Mouse (Mus musculus): Measurements from ENCODE around the gene Krt13. TPM values are rescaled to one million over a fixed set of nuclear protein-coding genes. Genes with fewer than 3 reads are reported as not detected.

Krt13 gene
- polyA plus RNA-seq (2012; rRNA removed; ENCODE audit: low replicate concordance), result not detected in 2 replicates

DNA sequence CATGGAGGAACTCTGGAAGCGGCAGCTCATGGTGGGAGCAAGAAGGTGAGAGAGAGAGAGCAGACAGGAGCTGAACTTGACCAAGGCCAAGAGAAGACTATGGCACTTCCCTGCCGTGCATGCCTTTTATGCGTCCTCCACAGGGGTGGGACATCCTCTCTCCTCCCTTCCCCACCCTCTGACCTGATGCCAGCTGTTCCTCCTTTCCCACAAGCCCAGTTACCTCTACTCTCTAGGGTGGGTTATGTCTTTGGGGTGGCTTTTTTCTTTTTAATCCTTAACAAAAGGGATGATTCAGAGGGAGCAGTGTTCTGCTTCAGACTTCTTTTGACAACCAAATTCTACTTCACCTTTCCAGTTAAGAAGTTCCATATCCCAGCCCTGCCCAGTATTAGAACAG lies at the start of gene Krt13:
Gene Krt13 (minus strand): TSS at position 101 of the 400 bp plus-strand sequence.

GRCm38 (mm10) chr11:100148615-100149330 lies 27.4 kb upstream of the Krt13 start, which contains the start of gene Krt19:
TSS of gene Krt19 (minus strand) at chr11:100148665.

DNA sequence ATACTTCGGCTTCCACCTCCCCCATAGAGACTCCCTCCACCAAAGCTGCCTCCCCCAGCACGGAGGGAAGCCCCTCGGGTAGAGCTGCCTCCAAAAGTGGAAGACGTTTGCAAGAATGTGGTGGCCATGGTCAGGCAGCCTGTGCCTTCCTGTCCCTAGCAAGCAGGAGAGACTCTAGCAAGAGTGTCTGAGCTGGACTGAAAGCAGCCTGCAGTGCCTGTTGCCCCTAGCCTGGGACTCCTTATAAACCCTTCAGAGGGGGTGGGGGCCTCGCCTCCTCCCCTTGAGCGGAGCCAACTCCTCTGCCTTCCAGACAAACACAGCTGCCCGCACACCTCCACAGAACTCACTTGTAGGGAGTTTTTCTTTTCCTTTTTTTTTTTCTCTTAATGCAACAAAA lies 14.4 kb upstream of the Krt13 start, which contains the start of gene Krt15:
Gene Krt15 (minus strand): TSS at position 198 of the 400 bp plus-strand sequence.

DNA sequence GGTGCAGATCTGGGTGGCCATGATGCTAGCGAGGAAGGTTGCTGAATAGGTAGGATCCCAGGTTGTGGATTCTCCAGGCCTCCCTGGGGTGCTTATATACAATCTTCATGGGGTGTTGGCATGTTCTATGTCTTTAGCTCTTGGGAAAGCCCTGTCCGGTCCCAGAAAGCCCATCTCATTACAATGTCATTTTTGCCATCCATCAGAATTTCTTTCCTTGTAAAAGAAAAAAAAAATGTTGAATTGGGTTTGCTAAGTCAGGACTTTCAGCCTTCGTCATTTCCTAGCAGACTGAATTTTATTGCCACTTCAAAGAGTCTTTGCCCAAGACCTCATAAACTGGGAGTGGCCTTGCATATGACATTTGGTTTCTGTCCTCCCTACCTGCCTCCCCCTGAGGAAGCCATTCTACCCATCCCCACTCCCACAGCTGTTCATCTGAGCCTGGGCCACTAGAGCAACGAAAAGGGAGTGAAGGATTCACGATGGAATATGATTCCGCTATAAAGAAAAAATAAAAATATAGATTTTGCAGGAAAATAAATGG lies 15.7 kb downstream of the Krt13 start, which contains the start of gene Krt36:
Gene Krt36 (minus strand): TSS at position 51 of the 547 bp plus-strand sequence.

DNA sequence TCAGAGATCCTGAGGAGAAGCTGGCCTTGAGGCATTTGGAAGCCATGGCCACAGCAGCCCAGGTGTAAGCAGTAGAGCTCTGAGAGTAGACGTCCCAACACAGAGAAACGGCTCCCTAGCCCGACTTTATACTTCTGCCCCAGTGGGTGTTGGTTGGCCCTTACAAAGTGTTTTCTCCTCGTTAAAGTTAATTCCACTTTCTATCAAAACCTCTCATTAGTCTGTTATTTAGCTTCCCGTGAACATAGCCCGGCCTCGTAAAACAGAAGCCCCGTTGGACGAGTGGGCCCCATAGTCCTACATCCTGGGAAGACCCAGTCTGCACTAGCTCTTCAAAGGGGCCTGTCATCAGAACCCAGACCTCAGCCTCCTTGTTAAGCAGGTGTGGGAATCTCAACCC lies 25.2 kb downstream of the Krt13 start, which contains the start of gene Krt35:
Gene Krt35 (minus strand): TSS at position 101 of the 400 bp plus-strand sequence.

GRCm38 (mm10) chr11:100087861-100088260 lies 33.5 kb downstream of the Krt13 start, which contains the start of gene Krt32:
TSS of gene Krt32 (minus strand) at chr11:100088226.

Other genes with a start within 250 kb of the Krt13 start
- gene Krtap9-1, start 248.2 kb downstream of the Krt13 start, polyA plus RNA-seq (2012; rRNA removed; ENCODE audit: low replicate concordance), result not detected in 2 replicates
- not detected in 2 replicates for gene Gm11567, start 242.4 kb downstream of the Krt13 start, polyA plus RNA-seq (2012; rRNA removed; ENCODE audit: low replicate concordance)
- not detected in 2 replicates for gene Krtap31-1, start 213.6 kb downstream of the Krt13 start, polyA plus RNA-seq (2012; rRNA removed; ENCODE audit: low replicate concordance)
- not detected in 2 replicates for gene Gm11565, start 206.8 kb downstream of the Krt13 start, polyA plus RNA-seq (2012; rRNA removed; ENCODE audit: low replicate concordance)
- not detected in 2 replicates for gene Krtap31-2, start 185.3 kb downstream of the Krt13 start, polyA plus RNA-seq (2012; rRNA removed; ENCODE audit: low replicate concordance)
- not detected in 2 replicates for gene Krtap9-5, start 173.1 kb downstream of the Krt13 start, polyA plus RNA-seq (2012; rRNA removed; ENCODE audit: low replicate concordance)
- not detected in 2 replicates for gene Krtap29-1, start 142.5 kb downstream of the Krt13 start, polyA plus RNA-seq (2012; rRNA removed; ENCODE audit: low replicate concordance)
- not detected in 2 replicates for gene Krtap16-1, start 135.0 kb downstream of the Krt13 start, polyA plus RNA-seq (2012; rRNA removed; ENCODE audit: low replicate concordance)
- gene Krtap17-1, start 127.6 kb downstream of the Krt13 start, polyA plus RNA-seq (2012; rRNA removed; ENCODE audit: low replicate concordance), result not detected in 2 replicates
- gene Krt33a, start 105.4 kb downstream of the Krt13 start, polyA plus RNA-seq (2012; rRNA removed; ENCODE audit: low replicate concordance), result not detected in 2 replicates
- not detected in 2 replicates for gene Krt33b, start 91.7 kb downstream of the Krt13 start, polyA plus RNA-seq (2012; rRNA removed; ENCODE audit: low replicate concordance)
- not detected in 2 replicates for gene Krt34, start 80.0 kb downstream of the Krt13 start, polyA plus RNA-seq (2012; rRNA removed; ENCODE audit: low replicate concordance)
- gene Krt31, start 71.0 kb downstream of the Krt13 start, polyA plus RNA-seq (2012; rRNA removed; ENCODE audit: low replicate concordance), result 0.08 and 0.16 TPM in 2 replicates
- gene Krt32, start 33.3 kb downstream of the Krt13 start, polyA plus RNA-seq (2012; rRNA removed; ENCODE audit: low replicate concordance), result 0.63 TPM in 1 of 2 replicates, not detected in the other
- gene Krt35, start 25.3 kb downstream of the Krt13 start, polyA plus RNA-seq (2012; rRNA removed; ENCODE audit: low replicate concordance), result 0.07 TPM in 1 of 2 replicates, not detected in the other
- gene Krt36, start 15.9 kb downstream of the Krt13 start, polyA plus RNA-seq (2012; rRNA removed; ENCODE audit: low replicate concordance), result 5.7 and 5.8 TPM in 2 replicates
- gene Krt15, start 14.4 kb upstream of the Krt13 start, polyA plus RNA-seq (2012; rRNA removed; ENCODE audit: low replicate concordance), result 5.5 and 33.6 TPM in 2 replicates
- 521 and 718 TPM in 2 replicates for gene Krt19, start 27.1 kb upstream of the Krt13 start, polyA plus RNA-seq (2012; rRNA removed; ENCODE audit: low replicate concordance)
- gene Krt9, start 71.7 kb upstream of the Krt13 start, polyA plus RNA-seq (2012; rRNA removed; ENCODE audit: low replicate concordance), result not detected in 2 replicates
- 52.1 and 78.7 TPM in 2 replicates for gene Krt14, start 86.0 kb upstream of the Krt13 start, polyA plus RNA-seq (2012; rRNA removed; ENCODE audit: low replicate concordance)
- not detected in 2 replicates for gene Krt16, start 127.3 kb upstream of the Krt13 start, polyA plus RNA-seq (2012; rRNA removed; ENCODE audit: low replicate concordance)
- gene Krt17, start 139.5 kb upstream of the Krt13 start, polyA plus RNA-seq (2012; rRNA removed; ENCODE audit: low replicate concordance), result 34.7 and 41.4 TPM in 2 replicates
- gene Krt42, start 148.3 kb upstream of the Krt13 start, polyA plus RNA-seq (2012; rRNA removed; ENCODE audit: low replicate concordance), result 0.07 and 0.12 TPM in 2 replicates
- gene Eif1, start 198.3 kb upstream of the Krt13 start, polyA plus RNA-seq (2012; rRNA removed; ENCODE audit: low replicate concordance), result 105 and 139 TPM in 2 replicates
- gene Gast, start 212.8 kb upstream of the Krt13 start, polyA plus RNA-seq (2012; rRNA removed; ENCODE audit: low replicate concordance), result not detected in 2 replicates
- gene Hap1, start 234.6 kb upstream of the Krt13 start, polyA plus RNA-seq (2012; rRNA removed; ENCODE audit: low replicate concordance), result 11.5 and 15.2 TPM in 2 replicates